Mouse (Mus musculus): ENCODE data around the gene Brk1.

Gene Brk1

DNA sequence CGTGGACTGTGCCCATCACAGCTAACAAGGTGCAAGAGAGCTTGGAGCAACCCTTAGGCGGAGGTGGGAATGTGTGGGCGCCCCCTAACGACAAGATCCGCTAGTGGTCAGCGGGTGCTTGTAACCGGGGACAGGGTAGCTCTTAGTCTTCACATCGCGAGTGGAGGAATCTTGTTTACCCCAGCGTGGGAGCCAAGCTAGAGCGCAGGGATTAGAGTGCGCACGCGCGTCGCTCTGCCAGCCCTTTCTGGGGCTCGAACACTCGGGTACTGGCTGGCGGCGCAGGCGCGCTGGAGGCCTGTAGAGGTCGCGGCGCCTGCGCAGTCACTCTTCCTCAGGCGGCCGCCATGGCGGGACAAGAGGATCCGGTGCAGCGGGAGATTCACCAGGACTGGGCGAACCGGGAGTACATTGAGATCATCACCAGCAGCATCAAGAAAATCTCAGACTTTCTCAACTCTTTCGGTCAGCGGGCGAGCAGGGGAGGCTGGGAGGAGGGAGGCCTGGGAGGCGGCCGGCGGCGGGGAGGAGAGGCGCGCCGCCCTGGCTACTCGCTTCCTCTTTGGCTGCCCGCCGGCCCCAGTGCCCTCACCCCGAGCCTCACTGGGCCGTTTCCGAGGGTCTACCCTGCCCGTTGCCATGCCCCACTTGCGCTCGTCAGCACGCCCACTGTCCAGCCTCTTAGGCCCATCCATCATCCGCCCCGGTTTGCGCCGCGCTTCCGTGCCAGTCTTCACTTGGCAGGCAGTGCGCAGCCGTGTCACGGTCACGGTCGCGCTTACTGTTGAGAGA, at the start of gene Brk1:
TSS of gene Brk1 (plus strand) at position 341 of the 792 bp plus-strand sequence.
- peak; percentile 96 for DNase-seq (ENCODE audit: low read depth, low spot score)

DNA sequence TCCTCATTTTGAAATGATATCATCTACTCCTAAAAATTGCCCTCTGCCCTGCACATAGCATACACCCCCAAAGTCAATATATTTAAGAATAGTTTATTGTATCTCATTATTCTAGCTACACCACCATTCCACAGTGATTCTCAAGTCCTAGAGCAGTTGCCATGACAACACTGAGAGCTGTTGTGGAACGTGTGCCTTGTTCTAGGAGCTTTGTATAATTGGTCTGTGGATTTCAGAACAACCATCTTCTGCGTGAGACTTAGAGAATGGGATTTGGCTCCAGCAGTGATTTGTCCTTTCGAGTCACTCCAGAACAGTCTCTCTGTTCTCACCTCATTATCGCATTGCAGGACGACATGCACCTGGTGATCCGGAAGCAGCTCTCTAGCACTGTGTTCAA, 44.8 kb upstream of the Brk1 start:
- peak; percentile 78 for DNase-seq (ENCODE audit: low read depth, low spot score)

DNA sequence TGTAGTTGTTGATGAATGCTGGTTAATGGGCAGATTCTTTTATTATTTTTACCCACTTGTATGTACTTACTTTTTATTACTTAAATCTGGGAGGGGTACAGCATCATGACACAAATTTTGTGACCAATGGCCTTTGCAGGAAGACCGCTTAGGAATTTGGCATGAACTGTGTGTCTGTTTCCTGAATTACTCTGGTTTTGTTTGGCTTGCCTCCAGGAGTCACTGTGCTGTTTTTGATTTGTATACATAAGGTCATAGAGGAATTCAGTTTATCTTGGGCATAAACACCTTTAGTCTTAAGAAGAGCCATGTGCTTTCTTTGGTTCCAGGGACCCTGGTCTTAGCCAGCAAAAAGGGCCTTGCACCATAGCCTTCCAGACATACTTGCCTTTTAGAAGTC, 40.0 kb upstream of the Brk1 start:
- DNase-seq (ENCODE audit: low read depth, low spot score) = no peak

DNA sequence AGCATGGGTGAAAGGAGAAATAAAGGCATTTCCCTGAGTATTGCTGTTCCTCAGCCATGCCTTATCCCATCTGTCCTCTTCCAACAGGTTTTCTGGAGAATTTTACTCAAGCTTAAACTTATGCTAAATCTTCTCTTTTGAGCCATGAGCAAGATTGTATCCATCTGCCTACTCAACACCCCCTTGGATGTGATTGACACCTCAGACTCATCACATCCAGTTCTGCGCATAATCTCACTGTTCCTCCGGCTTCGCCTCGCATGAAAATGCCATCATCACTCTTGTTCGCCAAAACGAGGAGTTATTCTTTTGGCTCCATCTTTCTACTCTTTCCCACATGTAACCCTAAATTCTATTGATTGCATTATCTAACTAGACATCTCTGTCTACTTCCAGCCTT, 28.5 kb upstream of the Brk1 start:
- peak; percentile 89 for DNase-seq (ENCODE audit: low read depth, low spot score)

- DNase-seq (ENCODE audit: low read depth, low spot score) = no peak
Observed at GRCm38 (mm10) chr6:113579306-113579705, 25.3 kb upstream of the Brk1 start.

DNA sequence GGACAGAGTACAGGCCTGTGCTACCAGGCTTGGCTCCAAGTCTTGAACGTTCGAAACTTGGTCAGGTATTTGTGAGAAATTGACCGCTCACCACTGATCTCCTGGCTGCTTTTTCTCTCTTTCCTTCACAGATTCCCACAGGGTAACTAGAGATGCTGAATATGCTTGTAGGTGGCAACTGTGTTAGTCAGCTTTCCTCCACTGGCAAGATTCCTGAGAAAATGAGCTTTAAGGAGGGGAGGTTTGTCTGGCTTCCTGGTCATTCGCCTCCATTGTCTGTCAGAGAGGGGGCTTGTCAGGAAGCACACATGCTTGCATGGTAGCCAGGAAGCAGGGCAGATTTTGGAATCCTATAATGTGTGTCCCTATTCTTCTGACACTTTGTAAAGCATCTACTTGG, 21.5 kb upstream of the Brk1 start:
- peak; percentile 74 for DNase-seq (ENCODE audit: low read depth, low spot score)

GRCm38 (mm10) chr6:113585065-113585464, 19.5 kb upstream of the Brk1 start:
- DNase-seq (ENCODE audit: low read depth, low spot score) = peak; percentile 79

GRCm38 (mm10) chr6:113586466-113587183, 17.9 kb upstream of the Brk1 start:
- peak; percentile 35 for DNase-seq (ENCODE audit: low read depth, low spot score)

DNA sequence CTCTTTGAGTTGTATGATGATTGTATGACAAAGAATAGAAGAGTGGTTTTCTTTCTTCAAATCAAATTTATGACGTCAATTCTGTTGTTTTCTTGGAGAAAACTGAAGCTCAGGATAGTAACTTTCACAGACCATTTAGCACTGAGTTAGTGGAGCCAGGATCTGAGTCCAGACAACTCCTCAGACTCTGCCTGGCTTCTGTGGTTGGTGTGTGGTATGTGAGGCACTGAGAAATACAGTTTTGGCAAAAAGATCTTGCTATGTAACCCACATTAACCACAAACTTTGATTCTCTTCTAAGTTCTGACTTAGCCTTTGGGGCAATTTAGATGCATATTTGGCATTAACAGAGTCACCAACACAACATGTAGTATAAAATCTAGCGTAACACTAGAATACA, 11.9 kb upstream of the Brk1 start:
- DNase-seq (ENCODE audit: low read depth, low spot score) = no peak

GRCm38 (mm10) chr6:113597945-113598344, 6.6 kb upstream of the Brk1 start:
- DNase-seq (ENCODE audit: low read depth, low spot score) = no peak

GRCm38 (mm10) chr6:113599833-113600232, 4.7 kb upstream of the Brk1 start:
- DNase-seq (ENCODE audit: low read depth, low spot score) = peak; percentile 18

- DNase-seq (ENCODE audit: low read depth, low spot score) = no peak
Observed at GRCm38 (mm10) chr6:113600543-113601139, 3.9 kb upstream of the Brk1 start, which contains the start of gene Fancd2os. Gene Fancd2os, minus strand, starts transcription at chr6:113600715.

DNA sequence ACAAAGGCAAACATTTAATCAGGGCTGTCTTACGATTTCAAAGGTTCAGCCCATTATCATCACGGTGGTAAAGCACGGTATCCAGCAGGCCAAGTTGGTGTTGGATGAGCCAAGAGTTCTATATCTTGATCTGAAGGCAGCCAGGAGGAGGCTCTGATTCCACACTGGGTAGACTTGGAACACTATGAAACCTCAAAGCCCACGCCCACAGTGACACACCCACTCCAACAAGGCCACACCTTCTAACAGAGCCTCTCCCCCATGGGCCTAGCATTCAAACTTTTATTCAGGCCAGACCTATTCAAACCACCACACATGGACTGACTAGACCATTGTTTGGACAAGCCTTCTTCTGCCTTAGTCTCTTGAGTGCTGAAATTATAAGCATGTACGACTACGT, 1.8 kb upstream of the Brk1 start:
- DNase-seq (ENCODE audit: low read depth, low spot score) = no peak

GRCm38 (mm10) chr6:113603993-113604392, 579 bp upstream of the Brk1 start:
- DNase-seq (ENCODE audit: low read depth, low spot score) = no peak

DNA sequence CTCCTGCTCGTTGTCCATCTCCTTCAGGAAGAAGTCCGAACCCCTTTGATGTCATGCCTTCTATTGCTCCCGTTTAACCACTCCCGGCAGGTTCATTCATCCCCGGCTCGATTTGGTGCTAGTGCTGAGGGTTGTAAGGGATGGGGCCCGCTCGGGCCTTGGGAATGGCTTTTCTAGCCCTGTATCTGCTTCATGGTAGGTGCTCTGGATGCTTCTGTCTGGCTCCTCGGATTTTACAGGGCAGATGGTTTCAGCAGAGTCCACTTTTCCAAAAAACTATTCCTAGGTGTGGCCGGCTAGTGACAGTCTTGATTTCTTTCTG, 613 bp downstream of the Brk1 start:
- DNase-seq (ENCODE audit: low read depth, low spot score) = no peak

GRCm38 (mm10) chr6:113608871-113609270, 4.3 kb downstream of the Brk1 start:
- no peak for DNase-seq (ENCODE audit: low read depth, low spot score)

DNA sequence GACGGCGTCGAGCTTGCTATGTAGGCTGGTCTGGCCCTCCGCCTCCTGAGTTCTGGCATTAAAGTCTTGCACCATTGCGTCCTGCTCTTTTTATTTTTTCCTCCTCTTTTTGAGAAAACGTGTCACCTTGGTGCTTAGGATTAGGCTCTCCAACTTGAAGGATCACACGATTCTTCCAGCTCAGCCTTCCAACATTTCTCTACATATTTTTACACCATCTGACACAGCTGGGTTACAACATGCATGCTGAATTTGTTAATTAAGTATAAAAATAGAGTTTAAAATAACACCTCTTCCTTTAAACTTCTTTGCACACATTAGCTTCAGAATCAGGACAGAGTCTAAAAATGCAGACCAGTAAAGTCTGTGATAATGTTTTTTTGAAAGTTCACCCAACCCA, 4.7 kb downstream of the Brk1 start:
- peak; percentile 79 for DNase-seq (ENCODE audit: low read depth, low spot score)

- DNase-seq (ENCODE audit: low read depth, low spot score) = peak; percentile 90
Observed at GRCm38 (mm10) chr6:113612258-113612969, 7.8 kb downstream of the Brk1 start.

DNA sequence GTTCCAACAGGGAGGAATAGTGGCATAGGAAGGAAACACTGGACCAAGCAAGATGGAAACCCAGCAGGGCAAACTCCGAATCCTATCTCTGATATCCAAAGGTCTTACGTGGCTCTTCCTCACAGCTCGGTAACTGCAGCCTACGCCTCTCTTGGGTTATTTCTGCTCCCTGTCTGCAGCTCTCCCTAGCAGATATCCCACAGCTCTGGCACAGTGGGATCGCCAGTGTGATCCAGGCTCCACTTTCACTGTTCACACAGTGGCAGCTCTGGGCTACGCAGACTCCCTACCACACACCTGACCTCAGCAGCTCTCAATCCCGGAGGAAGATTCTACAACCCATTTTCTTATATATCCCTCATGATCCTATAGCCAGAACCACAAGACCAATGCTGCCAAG, 9.6 kb downstream of the Brk1 start:
- DNase-seq (ENCODE audit: low read depth, low spot score) = peak; percentile 74

- peak; percentile 76 for DNase-seq (ENCODE audit: low read depth, low spot score)
Observed at GRCm38 (mm10) chr6:113614997-113615396, 10.4 kb downstream of the Brk1 start.

GRCm38 (mm10) chr6:113615489-113615888, 10.9 kb downstream of the Brk1 start:
- peak; percentile 43 for DNase-seq (ENCODE audit: low read depth, low spot score)

DNA sequence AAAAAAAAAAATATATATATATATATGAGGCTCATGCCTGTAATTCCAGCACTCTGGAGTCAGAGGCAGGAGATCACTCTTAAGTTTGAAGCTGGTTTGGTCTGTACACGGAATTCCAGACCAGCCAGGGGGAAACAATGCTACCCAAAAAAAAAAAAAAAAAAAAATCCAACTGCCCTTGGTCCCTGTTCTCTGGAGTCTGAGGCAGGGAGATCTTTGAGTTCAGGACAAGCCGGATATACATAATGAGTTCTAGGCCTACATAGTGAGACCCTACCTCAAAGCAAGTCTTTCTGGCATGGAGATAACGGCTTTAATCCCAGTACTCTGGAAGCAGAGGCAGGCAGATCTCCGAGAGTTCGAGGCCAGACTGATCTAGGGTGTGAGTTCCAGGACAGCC, 18.8 kb downstream of the Brk1 start:
- no peak for DNase-seq (ENCODE audit: low read depth, low spot score)

Measured in brain, adult 2 months (tissue).